Mouse (Mus musculus): ENCODE results near the gene Prkca.

- TF ChIP-seq POLR2A (IDR thresholded peaks at IDR 0.05; ENCODE audit: low read depth, low read length) (no peak), CTCF (conservative IDR thresholded peaks at IDR 0.05; ENCODE audit: insufficient read depth, insufficient read length, low read depth, low read length) (no peak)
Measured at GRCm38 (mm10) chr11:108325943-108326342, 17.8 kb downstream of the Prkca start.
